Mouse (Mus musculus) kidney, embryonic 15.5 days (tissue): ENCODE measurements around the gene Cdk5r1. TPM values are rescaled to one million over a fixed set of nuclear protein-coding genes. Genes with fewer than 3 reads are reported as not detected.
A peak's percentile ranks its signal among the peaks of the same experiment; 100 is the strongest.

Experiments used
- ATAC-seq: fragments of 200-750 bp; cut with Nextera tagmentation; replicated peaks from 2 replicates; pipeline ENCODE4 v1.8.0; 2017; ENCODE audit warnings: moderate TSS enrichment; ENCODE audit not compliant: low FRiP score
- H3K27ac ChIP-seq: fragments of 300-500 bp; sonication (generic); 2 replicates; pipeline ENCODE4 v1.5.1; 2015; ENCODE audit warnings: mild to moderate bottlenecking, inconsistent platforms
- H3K27me3 ChIP-seq: fragments of 300-500 bp; sonication (generic); 2 replicates; pipeline ENCODE4 v1.6.1; 2015; ENCODE audit warnings: inconsistent platforms
- H3K36me3 ChIP-seq: fragments of 300-500 bp; sonication (generic); 2 replicates; pipeline ENCODE4 v1.6.1; 2015; ENCODE audit warnings: inconsistent platforms
- H3K4me1 ChIP-seq: fragments of 300-500 bp; sonication (generic); 2 replicates; pipeline ENCODE4 v1.6.1; 2015; ENCODE audit warnings: inconsistent platforms
- H3K4me2 ChIP-seq: fragments of 300-500 bp; sonication (generic); 2 replicates; pipeline ENCODE4 v1.6.1; 2015; ENCODE audit warnings: moderate library complexity, mild to moderate bottlenecking, inconsistent platforms
- H3K4me3 ChIP-seq: fragments of 300-500 bp; sonication (generic); replicated peaks from 2 replicates; pipeline ENCODE4 v1.5.1; 2015; ENCODE audit warnings: mild to moderate bottlenecking, inconsistent platforms
- H3K9ac ChIP-seq: fragments of 300-500 bp; sonication (generic); 2 replicates; pipeline ENCODE4 v1.6.1; 2015; ENCODE audit warnings: mild to moderate bottlenecking, inconsistent platforms
- H3K9me3 ChIP-seq: fragments of 300-500 bp; sonication (generic); replicated peaks from 2 replicates; pipeline ENCODE4 v1.6.1; 2016; ENCODE audit warnings: inconsistent platforms
- WGBS: fragments of 180-500 bp; shearing (Covaris S2); methylation state at CpG from one replicate; pipeline ENCODE4 v1.1.7; 2015; ENCODE audit warnings: mixed read lengths; 5-methylcytosine and 5-hydroxymethylcytosine counted together
- polyA plus RNA-seq: library from polyadenylated mRNA; unstranded; fragments of >200 nt; fragmentation: Nextera tagmentation; extraction: Ambion mirVana; gene quantifications from 2 replicates; pipeline ENCODE4 v1.2.1, GENCODE M21; 2015

The Cdk5r1 gene
- polyA plus RNA-seq, 1 experiment from 2014 or later = 1.3 TPM

DNA sequence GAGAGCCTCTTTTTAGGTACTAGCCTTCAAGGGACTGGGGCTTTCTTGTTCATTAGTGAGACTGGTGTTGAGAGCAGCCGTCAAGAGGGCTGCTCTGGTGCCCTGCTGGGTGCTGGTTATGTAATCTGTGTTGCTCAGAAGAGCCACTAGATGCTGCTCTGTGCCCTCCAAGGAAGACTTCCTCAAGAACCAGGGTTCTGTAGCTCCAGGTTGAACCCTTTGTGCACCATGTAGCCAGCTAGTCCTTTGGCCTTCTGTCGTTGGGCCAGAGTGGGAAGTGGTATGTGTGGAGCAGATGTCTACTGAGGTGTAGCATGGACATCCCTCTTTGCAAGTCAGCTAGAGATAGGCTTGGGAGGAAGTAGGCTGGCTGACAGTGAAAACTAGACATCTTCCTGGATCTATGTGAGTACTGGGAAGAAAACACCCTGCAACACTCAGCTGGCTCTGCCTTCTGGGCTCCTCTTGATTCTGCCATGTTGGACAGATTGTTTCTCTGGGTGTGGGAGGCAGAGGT, 2.6 kb upstream of the Cdk5r1 start:
- Histone ChIP-seq H3K36me3 (peaks cover 54% of the 10 kb centered on the region), H3K27ac (no peak overlapping the region), H3K9ac (no peak overlapping the region), H3K27me3 (peaks cover 7% of the 10 kb centered on the region; the same call in 1 of the 2 replicates), H3K4me1 (peaks cover 28% of the 10 kb centered on the region), H3K9me3 (no peaks in the 10 kb centered on the region), H3K4me3 (no peak overlapping the region), H3K4me2 (no peak overlapping the region)
- 72% methylated on average over 2 of the region's 2 CpGs for WGBS
- ATAC-seq = no peak

DNA sequence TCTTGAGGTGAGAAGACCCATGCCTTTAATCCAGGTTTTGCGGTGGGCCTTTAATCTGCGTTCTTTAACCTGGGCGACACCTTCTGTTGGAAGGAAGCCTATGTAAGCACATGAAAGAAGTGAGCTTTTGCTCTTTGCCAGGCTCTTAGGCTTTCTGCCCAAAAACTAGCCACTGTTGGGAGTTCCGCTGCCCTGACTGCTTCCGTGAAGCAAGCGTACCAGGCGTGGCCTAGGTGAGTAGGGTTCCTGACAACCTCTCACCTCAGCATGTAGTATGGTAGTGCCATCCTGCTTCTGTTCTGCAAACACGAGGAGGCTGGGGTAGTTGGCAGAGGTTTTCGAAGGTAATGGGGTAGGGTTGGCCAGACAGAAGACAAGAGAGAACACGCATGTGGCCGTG, 2.0 kb upstream of the Cdk5r1 start:
- Histone ChIP-seq H3K4me3 (no peak overlapping the region), H3K4me2 (no peak overlapping the region), H3K9me3 (no peaks in the 10 kb centered on the region), H3K4me1 (peaks cover 34% of the 10 kb centered on the region), H3K9ac (no peak overlapping the region), H3K27me3 (peaks cover 7% of the 10 kb centered on the region; the same call in 1 of the 2 replicates), H3K27ac (no peak overlapping the region), H3K36me3 (peaks cover 48% of the 10 kb centered on the region)
- WGBS = 94% methylated on average over 11 of the region's 11 CpGs
- no peak for ATAC-seq

DNA sequence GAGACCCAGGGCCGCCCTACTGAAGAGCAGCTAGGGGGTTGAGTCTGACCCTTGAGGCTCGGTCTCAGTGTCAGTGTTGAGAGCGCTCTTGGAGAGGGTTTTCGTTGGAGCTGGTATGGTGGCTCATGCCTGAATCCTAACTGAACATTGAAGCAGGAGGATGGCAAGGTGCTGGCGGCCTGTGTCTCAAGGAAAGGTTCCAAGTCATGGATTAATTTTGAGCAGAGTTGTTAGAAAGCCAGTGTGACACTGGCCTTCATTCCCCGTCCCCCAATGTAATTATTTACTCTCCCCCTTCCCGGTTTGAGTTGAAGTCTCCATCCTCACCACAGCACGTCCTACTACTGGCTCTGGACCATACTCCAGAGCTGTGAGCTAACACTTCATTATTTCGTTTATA, 1.3 kb upstream of the Cdk5r1 start:
- Histone ChIP-seq H3K4me1 (peaks cover 36% of the 10 kb centered on the region), H3K4me3 (no peak overlapping the region), H3K4me2 (no peak overlapping the region), H3K9ac (no peak overlapping the region), H3K27me3 (peaks cover 7% of the 10 kb centered on the region; the same call in 1 of the 2 replicates), H3K36me3 (peaks cover 44% of the 10 kb centered on the region), H3K9me3 (no peaks in the 10 kb centered on the region), H3K27ac (no peak overlapping the region)
- WGBS = 87% methylated on average over 9 of the region's 9 CpGs
- no peak for ATAC-seq

DNA sequence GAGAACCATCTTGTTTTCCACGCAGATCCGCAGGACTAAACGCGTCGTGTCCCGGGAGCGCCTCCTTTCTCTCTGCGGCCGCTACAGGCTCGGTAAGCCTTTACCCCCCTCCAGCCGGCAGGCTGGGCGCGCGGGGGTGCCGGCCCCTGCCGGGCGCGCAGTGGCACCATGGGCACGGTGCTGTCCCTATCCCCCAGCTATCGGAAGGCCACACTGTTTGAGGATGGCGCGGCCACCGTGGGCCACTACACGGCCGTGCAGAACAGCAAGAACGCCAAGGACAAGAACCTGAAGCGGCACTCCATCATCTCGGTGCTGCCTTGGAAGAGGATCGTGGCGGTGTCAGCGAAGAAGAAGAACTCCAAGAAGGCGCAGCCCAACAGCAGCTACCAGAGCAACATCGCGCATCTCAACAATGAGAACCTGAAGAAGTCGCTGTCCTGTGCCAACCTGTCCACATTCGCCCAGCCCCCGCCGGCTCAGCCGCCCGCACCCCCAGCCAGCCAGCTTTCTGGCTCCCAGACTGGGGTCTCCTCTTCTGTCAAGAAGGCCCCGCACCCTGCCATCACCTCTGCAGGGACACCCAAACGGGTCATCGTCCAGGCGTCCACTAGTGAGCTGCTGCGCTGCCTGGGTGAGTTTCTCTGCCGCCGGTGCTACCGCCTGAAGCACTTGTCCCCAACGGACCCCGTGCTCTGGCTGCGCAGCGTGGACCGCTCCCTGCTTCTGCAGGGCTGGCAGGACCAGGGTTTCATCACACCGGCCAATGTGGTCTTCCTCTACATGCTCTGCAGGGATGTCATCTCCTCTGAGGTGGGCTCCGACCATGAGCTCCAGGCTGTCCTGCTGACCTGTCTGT, 747 bp downstream of the Cdk5r1 start:
- peaks cover 7% of the 10 kb centered on the region; the same call in 1 of the 2 replicates for H3K27me3 ChIP-seq
- H3K4me3 ChIP-seq = peak overlapping the region; percentile 75
- H3K4me2 ChIP-seq = peak overlapping the region; percentile 100
- H3K9ac ChIP-seq = peak overlapping the region; percentile 68
- H3K36me3 ChIP-seq = peaks cover 28% of the 10 kb centered on the region
- H3K27ac ChIP-seq = peak overlapping the region; percentile 74
- WGBS = 12% methylated on average over 55 of the region's 55 CpGs
- peaks cover 36% of the 10 kb centered on the region for H3K4me1 ChIP-seq
- peak; percentile 28 for ATAC-seq
- H3K9me3 ChIP-seq = no peaks in the 10 kb centered on the region

DNA sequence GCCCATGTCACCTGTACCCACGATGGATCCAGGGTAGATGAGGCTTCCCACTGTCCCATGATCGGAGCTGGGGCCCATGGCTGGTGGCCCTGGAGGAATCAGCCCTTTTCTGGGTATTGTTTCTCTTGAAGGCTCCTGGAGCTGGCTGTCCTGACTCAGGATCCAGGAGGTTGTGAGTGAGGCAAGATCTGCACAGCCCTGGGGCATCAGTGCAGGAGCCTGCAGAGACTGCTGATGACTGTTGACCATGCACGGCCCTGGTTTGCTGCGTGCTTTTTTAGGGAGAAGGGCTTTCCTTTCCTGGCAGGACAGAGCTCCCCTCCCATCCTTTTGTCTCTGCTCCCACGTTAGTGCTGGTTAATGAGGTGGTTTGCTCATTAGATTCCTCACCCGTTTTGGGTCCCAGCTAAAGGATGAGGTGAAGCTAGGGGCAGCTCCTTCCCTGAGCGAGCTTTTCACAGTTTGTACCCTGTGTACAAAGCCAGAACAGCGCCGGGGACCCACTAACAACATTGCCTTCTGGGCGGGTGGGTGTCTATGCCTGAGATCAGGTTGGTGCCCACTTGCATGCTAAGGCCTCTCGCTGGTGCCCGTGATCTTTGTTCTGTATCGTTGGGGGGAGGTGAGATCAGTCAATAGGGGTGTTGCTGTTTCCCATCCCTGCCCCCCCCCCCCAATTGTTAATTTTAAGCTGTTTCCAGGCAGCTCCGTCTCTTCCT, 2.0 kb downstream of the Cdk5r1 start:
- peaks cover 19% of the 10 kb centered on the region for H3K36me3 ChIP-seq
- no peak overlapping the region for H3K27ac ChIP-seq
- H3K9me3 ChIP-seq = no peaks in the 10 kb centered on the region
- no peak for ATAC-seq
- H3K27me3 ChIP-seq = peaks cover 7% of the 10 kb centered on the region; the same call in 1 of the 2 replicates
- H3K4me2 ChIP-seq = peak overlapping the region; percentile 100
- H3K4me3 ChIP-seq = 0 out of 2 replicates have a peak overlapping the region, but pooled peaks have one; percentile 75
- 60% methylated on average over 14 of the region's 14 CpGs for WGBS
- H3K4me1 ChIP-seq = peaks cover 36% of the 10 kb centered on the region
- H3K9ac ChIP-seq = no peak overlapping the region

DNA sequence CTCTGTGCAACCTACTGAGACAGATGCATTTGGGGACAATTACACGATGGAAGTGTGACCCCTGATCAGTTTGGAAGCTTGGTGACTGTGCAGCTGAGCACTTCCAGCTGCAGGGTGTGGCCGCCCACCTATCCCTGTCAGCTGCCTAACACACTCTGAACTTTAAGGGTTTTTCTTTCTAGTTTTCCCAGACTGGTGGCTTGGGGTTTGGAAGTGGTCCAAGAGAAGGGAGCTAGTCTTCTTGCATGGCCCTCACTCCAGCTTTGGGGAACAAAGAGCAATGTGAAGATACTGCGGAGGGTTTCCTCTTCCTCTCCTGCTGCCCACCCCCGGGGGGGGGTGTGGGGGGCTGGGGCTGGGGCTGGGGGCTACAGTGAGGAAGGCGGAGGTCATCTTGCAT, 2.6 kb downstream of the Cdk5r1 start:
- Histone ChIP-seq H3K4me1 (peaks cover 42% of the 10 kb centered on the region), H3K4me3 (no peak overlapping the region), H3K9ac (no peak overlapping the region), H3K9me3 (no peaks in the 10 kb centered on the region), H3K4me2 (peak overlapping the region; percentile 100; the same call in 1 of the 2 replicates), H3K27me3 (peaks cover 7% of the 10 kb centered on the region; the same call in 1 of the 2 replicates), H3K27ac (no peak overlapping the region), H3K36me3 (peaks cover 13% of the 10 kb centered on the region; the same call in 1 of the 2 replicates)
- 70% methylated on average over 5 of the region's 5 CpGs for WGBS
- no peak for ATAC-seq

DNA sequence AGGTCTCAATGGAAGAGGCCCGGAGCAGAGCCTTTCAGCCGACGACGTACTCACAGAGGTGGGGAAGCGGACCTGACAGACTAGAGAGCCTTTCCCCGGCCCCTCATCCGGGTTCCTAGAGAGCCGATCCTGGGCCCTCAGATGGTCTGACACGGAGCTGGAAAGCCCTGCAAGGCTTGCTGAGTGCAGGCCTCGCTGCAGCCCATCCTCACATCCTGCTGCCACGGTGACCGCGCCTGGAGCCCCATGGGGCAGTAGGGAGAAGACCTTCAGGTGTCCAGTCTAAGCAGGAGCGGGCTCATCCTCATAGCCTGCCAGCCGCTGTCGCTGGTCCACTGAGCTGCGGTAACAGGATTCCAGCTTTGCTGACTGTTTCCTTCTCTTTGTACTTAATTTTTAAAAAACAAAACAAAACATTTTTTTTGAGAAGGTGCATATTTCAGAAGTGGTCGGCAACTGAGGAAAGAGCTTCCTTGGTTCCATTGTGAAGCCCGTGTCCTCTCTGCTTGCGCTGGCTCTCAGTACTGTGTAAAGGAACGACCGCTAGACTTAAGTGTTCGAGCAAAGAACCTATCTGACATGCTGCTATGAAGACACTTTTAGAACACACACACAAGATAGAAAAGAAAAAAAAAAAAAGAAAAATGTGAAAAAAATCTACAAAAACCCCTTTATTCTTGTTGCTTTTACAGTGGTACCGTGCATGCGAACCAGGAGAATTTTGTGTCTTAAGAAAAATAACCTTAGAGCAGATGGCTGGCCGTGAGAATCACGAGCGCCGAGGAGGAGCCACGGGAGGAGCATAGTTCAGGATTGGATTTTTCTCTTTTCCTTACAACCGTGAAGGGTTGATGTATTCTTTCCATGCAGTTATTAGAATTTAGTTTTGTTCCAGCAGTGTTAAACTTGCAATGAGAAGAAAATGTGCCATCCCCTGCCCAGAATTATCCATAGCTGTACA, 3.4 kb downstream of the Cdk5r1 start:
- ATAC-seq = no peak
- Histone ChIP-seq H3K27ac (no peak overlapping the region), H3K36me3 (peaks cover 6% of the 10 kb centered on the region; the same call in 1 of the 2 replicates), H3K4me1 (peaks cover 43% of the 10 kb centered on the region), H3K9ac (no peak overlapping the region), H3K27me3 (peaks cover 7% of the 10 kb centered on the region; the same call in 1 of the 2 replicates), H3K9me3 (no peaks in the 10 kb centered on the region), H3K4me3 (no peak overlapping the region), H3K4me2 (no peak overlapping the region)
- WGBS = 87% methylated on average over 31 of the region's 31 CpGs

DNA sequence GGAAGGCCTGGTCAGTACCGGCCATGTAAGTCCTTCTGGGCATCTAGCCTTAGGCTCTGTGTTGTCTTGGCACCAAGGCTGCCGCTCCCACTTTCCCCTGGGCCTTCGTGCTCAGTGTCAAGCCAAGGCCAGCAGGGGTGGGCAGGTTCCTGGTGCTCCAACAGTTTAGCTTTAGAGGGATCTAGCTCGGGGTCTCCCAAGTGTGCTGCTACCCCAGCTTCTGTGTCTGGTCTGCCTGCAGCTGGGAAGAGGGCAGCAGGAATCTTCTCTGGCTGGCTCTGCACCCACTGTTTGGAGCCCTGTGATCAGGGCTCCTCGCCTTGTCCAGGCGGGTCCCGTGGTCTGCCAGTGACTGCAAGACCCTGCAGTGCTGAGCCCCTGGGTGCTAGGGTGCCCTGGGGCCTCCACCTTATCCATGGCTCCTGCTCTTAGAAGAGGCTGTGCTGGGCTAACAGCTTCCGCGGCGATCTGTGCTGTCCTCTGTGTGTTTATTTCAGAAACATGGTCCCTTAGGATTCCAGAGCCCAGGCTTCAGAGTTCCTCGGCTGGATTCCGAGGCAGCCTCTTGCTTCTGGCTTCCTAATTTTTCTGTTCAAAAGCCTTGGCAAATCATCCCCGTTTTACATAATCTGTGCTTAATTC, 4.7 kb downstream of the Cdk5r1 start:
- H3K36me3 ChIP-seq = peaks cover 3% of the 10 kb centered on the region; the same call in 1 of the 2 replicates
- ATAC-seq = no peak
- peaks cover 7% of the 10 kb centered on the region; the same call in 1 of the 2 replicates for H3K27me3 ChIP-seq
- H3K4me3 ChIP-seq = no peak overlapping the region
- no peak overlapping the region for H3K27ac ChIP-seq
- H3K4me2 ChIP-seq = no peak overlapping the region
- H3K9ac ChIP-seq = no peak overlapping the region
- peaks cover 37% of the 10 kb centered on the region for H3K4me1 ChIP-seq
- WGBS = 85% methylated on average over 13 of the region's 13 CpGs
- H3K9me3 ChIP-seq = no peaks in the 10 kb centered on the region

DNA sequence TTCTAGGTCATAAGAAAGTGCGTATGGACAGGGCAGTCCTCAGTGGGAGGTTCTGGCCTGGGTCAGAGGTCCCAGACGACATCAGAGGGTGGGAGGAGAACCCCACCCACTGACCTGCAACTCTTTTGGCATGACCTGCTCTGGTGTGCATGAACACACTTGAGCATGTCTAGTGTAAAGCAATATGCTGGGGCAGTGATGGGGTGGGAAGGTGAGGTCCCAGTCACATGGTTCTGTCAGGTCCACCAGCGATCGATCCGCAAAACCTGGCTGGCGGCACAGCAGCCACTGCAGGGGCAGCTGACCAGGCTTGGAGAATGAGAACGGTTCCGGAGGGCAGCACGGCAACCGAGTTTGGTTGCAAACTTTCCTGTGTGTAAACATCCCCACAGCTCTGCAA, 5.5 kb downstream of the Cdk5r1 start:
- WGBS = 78% methylated on average over 10 of the region's 10 CpGs

DNA sequence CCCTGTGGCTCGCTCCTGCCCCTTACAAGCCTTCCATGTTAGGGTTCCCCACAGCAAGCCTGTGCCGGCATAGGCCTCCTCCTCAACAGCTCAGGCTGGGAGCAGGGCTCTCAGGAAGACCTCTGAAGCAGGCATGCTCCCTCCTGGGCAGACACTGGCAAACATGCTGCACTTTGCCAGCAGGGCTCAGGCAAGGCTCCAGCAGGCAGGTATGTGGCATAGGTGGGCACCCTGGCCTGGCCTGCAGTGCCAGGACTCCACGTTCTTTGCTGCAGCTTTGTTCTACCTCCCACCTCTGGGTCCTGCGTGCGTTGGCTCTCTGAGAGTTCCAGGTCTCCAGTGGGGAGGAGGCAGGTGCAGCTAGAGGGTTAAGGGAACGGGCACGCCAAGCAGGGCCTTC, 6.1 kb downstream of the Cdk5r1 start:
- 87% methylated on average over 7 of the region's 7 CpGs for WGBS
- no peak for ATAC-seq

More for the DNA sequence above, 5.5 kb downstream of the Cdk5r1 start:
- Histone ChIP-seq H3K36me3 (peaks cover 3% of the 10 kb centered on the region; the same call in 1 of the 2 replicates), H3K9ac (no peak overlapping the region), H3K4me2 (no peak overlapping the region), H3K4me3 (no peak overlapping the region), H3K27me3 (peaks cover 7% of the 10 kb centered on the region; the same call in 1 of the 2 replicates), H3K4me1 (peaks cover 34% of the 10 kb centered on the region), H3K9me3 (no peaks in the 10 kb centered on the region), H3K27ac (no peak overlapping the region)
- ATAC-seq = no peak

More for the DNA sequence above, 6.1 kb downstream of the Cdk5r1 start:
- Histone ChIP-seq H3K36me3 (peaks cover 3% of the 10 kb centered on the region; the same call in 1 of the 2 replicates), H3K4me2 (no peak overlapping the region), H3K27me3 (peaks cover 7% of the 10 kb centered on the region; the same call in 1 of the 2 replicates), H3K27ac (no peak overlapping the region), H3K9ac (no peak overlapping the region), H3K9me3 (no peaks in the 10 kb centered on the region), H3K4me1 (peaks cover 28% of the 10 kb centered on the region), H3K4me3 (no peak overlapping the region)
